Mouse (Mus musculus): ENCODE data around the gene Hrh3. TPM values are rescaled to one million over a fixed set of nuclear protein-coding genes. Genes with fewer than 3 reads are reported as not detected.

Gene Hrh3
- polyA plus RNA-seq, 1 experiment from 2014 or later: 2.7 TPM

GRCm38 (mm10) chr2:180103151-180103977 is 924 bp downstream of the Hrh3 start:
- no peaks in the 10 kb centered on the region for H3K36me3 ChIP-seq
- no peaks in the 10 kb centered on the region for H3K9me3 ChIP-seq
- no peak overlapping the region; the same call in 1 of the 2 replicates for H3K27ac ChIP-seq (replicated peaks)
- WGBS: under 1% methylated on average over 57 of the region's 57 CpGs
- H3K9ac ChIP-seq (replicated peaks): peak overlapping the region; percentile 42
- ATAC-seq (replicated peaks): peak; percentile 23; the same call in 1 of the 2 replicates
- H3K4me2 ChIP-seq (replicated peaks): peak overlapping the region; percentile 92
- peaks cover 42% of the 10 kb centered on the region for H3K4me1 ChIP-seq
- H3K27me3 ChIP-seq: peaks cover 42% of the 10 kb centered on the region
- peak overlapping the region; percentile 55 for H3K4me3 ChIP-seq

GRCm38 (mm10) chr2:180099529-180099928 is 4.8 kb downstream of the Hrh3 start:
- Histone ChIP-seq H3K4me3 (no peak overlapping the region), H3K9ac (replicated peaks) (no peak overlapping the region), H3K27me3 (peaks cover 30% of the 10 kb centered on the region), H3K4me2 (replicated peaks) (no peak overlapping the region), H3K36me3 (no peaks in the 10 kb centered on the region), H3K27ac (replicated peaks) (no peak overlapping the region), H3K4me1 (peaks cover 46% of the 10 kb centered on the region), H3K9me3 (no peaks in the 10 kb centered on the region)
- WGBS: 13% methylated on average over 15 of the region's 15 CpGs
- no peak for ATAC-seq (replicated peaks)

GRCm38 (mm10) chr2:180098167-180098566 is 6.1 kb downstream of the Hrh3 start:
- Histone ChIP-seq H3K36me3 (no peaks in the 10 kb centered on the region), H3K9ac (replicated peaks) (no peak overlapping the region), H3K4me2 (replicated peaks) (no peak overlapping the region), H3K27me3 (peaks cover 19% of the 10 kb centered on the region), H3K9me3 (no peaks in the 10 kb centered on the region), H3K4me3 (no peak overlapping the region), H3K4me1 (peaks cover 33% of the 10 kb centered on the region), H3K27ac (replicated peaks) (no peak overlapping the region)
- WGBS: 35% methylated on average over 5 of the region's 5 CpGs
- peak; percentile 46 for ATAC-seq (replicated peaks)

- Histone ChIP-seq H3K4me3 (no peak overlapping the region), H3K27ac (replicated peaks) (no peak overlapping the region), H3K4me1 (peaks cover 27% of the 10 kb centered on the region), H3K9me3 (no peaks in the 10 kb centered on the region), H3K36me3 (no peaks in the 10 kb centered on the region), H3K4me2 (replicated peaks) (no peak overlapping the region), H3K27me3 (peaks cover 13% of the 10 kb centered on the region), H3K9ac (replicated peaks) (no peak overlapping the region)
- 32% methylated on average over 3 of the region's 3 CpGs for WGBS
- 0 out of 2 replicates have a peak, but pooled peaks have one; percentile 9 for ATAC-seq (replicated peaks)
Measured at GRCm38 (mm10) chr2:180097585-180097984, 6.7 kb downstream of the Hrh3 start.

GRCm38 (mm10) chr2:180095711-180096110 is 8.6 kb downstream of the Hrh3 start:
- H3K36me3 ChIP-seq: no peaks in the 10 kb centered on the region
- no peak overlapping the region for H3K4me3 ChIP-seq
- H3K9me3 ChIP-seq: no peaks in the 10 kb centered on the region
- H3K27me3 ChIP-seq: no peaks in the 10 kb centered on the region; the same call in 1 of the 2 replicates
- peak; percentile 66 for ATAC-seq (replicated peaks)
- 0 out of 2 replicates have a peak overlapping the region, but pooled peaks have one; percentile 20 for H3K27ac ChIP-seq (replicated peaks)
- peaks cover 26% of the 10 kb centered on the region for H3K4me1 ChIP-seq
- H3K9ac ChIP-seq (replicated peaks): no peak overlapping the region
- no peak overlapping the region for H3K4me2 ChIP-seq (replicated peaks)
- 21% methylated on average over 5 of the region's 5 CpGs for WGBS

- H3K27ac ChIP-seq (replicated peaks): no peak overlapping the region
- peaks cover 3% of the 10 kb centered on the region; the same call in 1 of the 2 replicates for H3K36me3 ChIP-seq
- H3K4me2 ChIP-seq (replicated peaks): no peak overlapping the region
- no peak overlapping the region for H3K4me3 ChIP-seq
- H3K9me3 ChIP-seq: no peaks in the 10 kb centered on the region
- 72% methylated on average over 11 of the region's 11 CpGs for whole genome bisulfite sequencing
- no peak overlapping the region for H3K9ac ChIP-seq (replicated peaks)
- ATAC-seq (replicated peaks): no peak
- H3K27me3 ChIP-seq: no peaks in the 10 kb centered on the region
- peaks cover 11% of the 10 kb centered on the region; the same call in 1 of the 2 replicates for H3K4me1 ChIP-seq
Measured at GRCm38 (mm10) chr2:180090285-180090684, 14.0 kb downstream of the Hrh3 start.

GRCm38 (mm10) chr2:180087472-180087871 is 16.8 kb downstream of the Hrh3 start:
- no peak overlapping the region for H3K4me2 ChIP-seq (replicated peaks)
- no peaks in the 10 kb centered on the region for H3K27me3 ChIP-seq
- no peak; the same call in 1 of the 2 replicates for ATAC-seq (replicated peaks)
- H3K4me1 ChIP-seq: peaks cover 11% of the 10 kb centered on the region; the same call in 1 of the 2 replicates
- H3K27ac ChIP-seq (replicated peaks): no peak overlapping the region
- H3K36me3 ChIP-seq: peaks cover 8% of the 10 kb centered on the region; the same call in 1 of the 2 replicates
- H3K9me3 ChIP-seq: no peaks in the 10 kb centered on the region
- 90% methylated on average over 4 of the region's 4 CpGs for WGBS
- no peak overlapping the region for H3K4me3 ChIP-seq
- H3K9ac ChIP-seq (replicated peaks): no peak overlapping the region

GRCm38 (mm10) chr2:180086637-180087027 is 17.7 kb downstream of the Hrh3 start:
- 84% methylated on average over 5 of the region's 5 CpGs for WGBS
- H3K4me3 ChIP-seq: no peak overlapping the region
- no peaks in the 10 kb centered on the region for H3K9me3 ChIP-seq
- peaks cover 11% of the 10 kb centered on the region; the same call in 1 of the 2 replicates for H3K4me1 ChIP-seq
- H3K27ac ChIP-seq (replicated peaks): no peak overlapping the region
- no peak overlapping the region for H3K4me2 ChIP-seq (replicated peaks)
- H3K27me3 ChIP-seq: no peaks in the 10 kb centered on the region
- no peak overlapping the region for H3K9ac ChIP-seq (replicated peaks)
- H3K36me3 ChIP-seq: peaks cover 14% of the 10 kb centered on the region; the same call in 1 of the 2 replicates
- no peak for ATAC-seq (replicated peaks)

GRCm38 (mm10) chr2:180085926-180086636 is 18.2 kb downstream of the Hrh3 start:
- Histone ChIP-seq H3K4me3 (no peak overlapping the region), H3K4me2 (replicated peaks) (no peak overlapping the region), H3K9me3 (no peaks in the 10 kb centered on the region), H3K36me3 (peaks cover 14% of the 10 kb centered on the region; the same call in 1 of the 2 replicates), H3K27ac (replicated peaks) (peak overlapping the region; percentile 56; the same call in 1 of the 2 replicates), H3K4me1 (peaks cover 11% of the 10 kb centered on the region; the same call in 1 of the 2 replicates), H3K27me3 (no peaks in the 10 kb centered on the region), H3K9ac (replicated peaks) (no peak overlapping the region)
- 57% methylated on average over 16 of the region's 16 CpGs for WGBS
- peak; percentile 45; the same call in 1 of the 2 replicates for ATAC-seq (replicated peaks)

- ATAC-seq (replicated peaks): no peak
- peaks cover 14% of the 10 kb centered on the region; the same call in 1 of the 2 replicates for H3K36me3 ChIP-seq
- peaks cover 11% of the 10 kb centered on the region; the same call in 1 of the 2 replicates for H3K4me1 ChIP-seq
- H3K4me3 ChIP-seq: no peak overlapping the region
- no peak overlapping the region for H3K27ac ChIP-seq (replicated peaks)
- H3K4me2 ChIP-seq (replicated peaks): no peak overlapping the region
- H3K27me3 ChIP-seq: no peaks in the 10 kb centered on the region
- no peaks in the 10 kb centered on the region for H3K9me3 ChIP-seq
- no peak overlapping the region for H3K9ac ChIP-seq (replicated peaks)
- WGBS: 31% methylated on average over 3 of the region's 3 CpGs
Measured at GRCm38 (mm10) chr2:180084565-180084964, 19.7 kb downstream of the Hrh3 start.

- ATAC-seq (replicated peaks): no peak
- Histone ChIP-seq H3K36me3 (peaks cover 16% of the 10 kb centered on the region; the same call in 1 of the 2 replicates), H3K9me3 (no peaks in the 10 kb centered on the region), H3K4me2 (replicated peaks) (no peak overlapping the region), H3K4me1 (peaks cover 11% of the 10 kb centered on the region; the same call in 1 of the 2 replicates), H3K9ac (replicated peaks) (no peak overlapping the region), H3K4me3 (no peak overlapping the region), H3K27me3 (no peaks in the 10 kb centered on the region), H3K27ac (replicated peaks) (no peak overlapping the region)
- 89% methylated on average over 10 of the region's 10 CpGs for WGBS
Measured at GRCm38 (mm10) chr2:180083063-180083462, 21.2 kb downstream of the Hrh3 start.

GRCm38 (mm10) chr2:180080680-180081079 is 23.6 kb downstream of the Hrh3 start:
- H3K4me1 ChIP-seq: peaks cover 2% of the 10 kb centered on the region; the same call in 1 of the 2 replicates
- no peak overlapping the region for H3K4me2 ChIP-seq (replicated peaks)
- WGBS: 91% methylated on average over 8 of the region's 8 CpGs
- no peaks in the 10 kb centered on the region for H3K27me3 ChIP-seq
- H3K4me3 ChIP-seq: no peak overlapping the region
- no peaks in the 10 kb centered on the region for H3K9me3 ChIP-seq
- H3K9ac ChIP-seq (replicated peaks): no peak overlapping the region
- peaks cover 16% of the 10 kb centered on the region; the same call in 1 of the 2 replicates for H3K36me3 ChIP-seq
- no peak for ATAC-seq (replicated peaks)
- H3K27ac ChIP-seq (replicated peaks): no peak overlapping the region

Data from forebrain, embryonic 15.5 days (tissue).